Mouse (Mus musculus) testis, adult 2 months (tissue): Measurements from ENCODE around the gene Plekhn1. TPM values are rescaled to one million over a fixed set of nuclear protein-coding genes. Genes with fewer than 3 reads are reported as not detected.
A peak's percentile ranks its signal among the peaks of the same experiment; 100 is the strongest.

Experiments
- H3K27ac ChIP-seq: fragments of 200-500 bp; 2 replicates; pipeline ENCODE4 v1.5.1; 2012; ENCODE audit warnings: low read depth, low read length; ENCODE audit not compliant: control insufficient read depth, insufficient read depth
- H3K27me3 ChIP-seq: fragments of 200-500 bp; 2 replicates; pipeline ENCODE4 v1.6.1; 2012; ENCODE audit warnings: mild to moderate bottlenecking, low read length, moderate library complexity; ENCODE audit not compliant: control insufficient read depth, insufficient read depth
- H3K36me3 ChIP-seq: fragments of 200-500 bp; 2 replicates; pipeline ENCODE4 v1.6.1; 2012; ENCODE audit warnings: mild to moderate bottlenecking, low read length; ENCODE audit not compliant: control insufficient read depth, insufficient read depth
- H3K4me1 ChIP-seq: fragments of 200-500 bp; 2 replicates; pipeline ENCODE4 v1.6.1; 2012; ENCODE audit warnings: low read length; ENCODE audit not compliant: control insufficient read depth, insufficient read depth
- H3K4me3 ChIP-seq: fragments of 200-500 bp; 2 replicates; pipeline ENCODE4 v1.5.1; 2012; ENCODE audit warnings: low read depth, mild to moderate bottlenecking, low read length, moderate library complexity, mixed read lengths; ENCODE audit not compliant: control insufficient read depth
- CTCF ChIP-seq: fragments of 200-500 bp; IDR thresholded peaks from 2 replicates; pipeline ENCODE4 v1.5.1; 2012; ENCODE audit warnings: low read depth, mild to moderate bottlenecking, inconsistent platforms, low read length, moderate library complexity; ENCODE audit not compliant: control insufficient read depth, insufficient read depth, insufficient replicate concordance
- POLR2A ChIP-seq: fragments of 200-500 bp; IDR thresholded peaks from 2 replicates; pipeline ENCODE4 v1.6.1; 2012; ENCODE audit warnings: low read depth, mild to moderate bottlenecking, inconsistent platforms, low read length, moderate library complexity; ENCODE audit not compliant: control insufficient read depth
- polyA plus RNA-seq: library from polyadenylated mRNA; depleted of rRNA; stranded (reverse); fragments of >200 nt; gene quantifications from 2 replicates; pipeline ENCODE4 v1.2.3, GENCODE M21; 2012

Plekhn1 gene
- polyA plus RNA-seq, 1 experiment, result 40.2 TPM

DNA sequence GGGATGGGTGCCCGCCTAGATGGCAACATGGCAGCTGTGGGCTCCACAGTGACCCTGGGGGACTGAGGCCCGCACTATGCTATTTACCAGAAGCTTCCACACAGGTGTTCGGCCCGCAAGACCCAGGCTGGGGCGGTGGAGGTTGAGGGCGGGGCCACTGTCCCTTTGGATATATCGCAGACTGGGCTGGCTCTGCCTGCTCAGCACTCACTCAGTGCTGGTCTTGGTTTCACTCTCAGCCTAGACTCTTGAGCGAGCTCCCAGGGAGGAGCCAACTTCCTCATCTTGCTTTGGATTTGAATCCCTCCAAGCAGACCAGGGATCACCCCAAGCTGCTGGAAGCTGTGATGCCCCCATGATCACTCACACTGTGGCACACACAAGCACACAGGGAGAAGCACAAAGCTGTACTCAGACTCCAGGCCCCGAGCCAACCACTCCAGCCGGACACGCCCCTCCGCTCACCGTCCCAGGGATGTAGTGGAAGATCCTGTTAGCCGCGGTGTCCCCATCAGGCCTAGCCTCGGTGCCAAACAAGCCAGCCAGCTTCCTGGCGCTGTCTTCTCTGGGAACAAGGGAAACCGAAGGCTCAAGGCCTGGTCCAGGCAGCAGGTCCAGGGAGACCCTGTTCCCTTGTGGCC is 6.8 kb downstream of the Plekhn1 start:
- Histone ChIP-seq H3K36me3 (no peaks in the 10 kb centered on the region), H3K27me3 (no peaks in the 10 kb centered on the region), H3K4me1 (peaks cover 14% of the 10 kb centered on the region), H3K4me3 (peak overlapping the region; percentile 74), H3K27ac (peak overlapping the region; percentile 19)
- TF ChIP-seq POLR2A (no peak), CTCF (no peak)

GRCm38 (mm10) chr4:156224276-156224675 is 10.4 kb downstream of the Plekhn1 start:
- Histone ChIP-seq H3K36me3 (no peaks in the 10 kb centered on the region), H3K4me3 (no peak overlapping the region), H3K27ac (no peak overlapping the region), H3K4me1 (peaks cover 14% of the 10 kb centered on the region), H3K27me3 (no peaks in the 10 kb centered on the region)
- TF ChIP-seq POLR2A, result no peak
- no peak for TF ChIP-seq CTCF

DNA sequence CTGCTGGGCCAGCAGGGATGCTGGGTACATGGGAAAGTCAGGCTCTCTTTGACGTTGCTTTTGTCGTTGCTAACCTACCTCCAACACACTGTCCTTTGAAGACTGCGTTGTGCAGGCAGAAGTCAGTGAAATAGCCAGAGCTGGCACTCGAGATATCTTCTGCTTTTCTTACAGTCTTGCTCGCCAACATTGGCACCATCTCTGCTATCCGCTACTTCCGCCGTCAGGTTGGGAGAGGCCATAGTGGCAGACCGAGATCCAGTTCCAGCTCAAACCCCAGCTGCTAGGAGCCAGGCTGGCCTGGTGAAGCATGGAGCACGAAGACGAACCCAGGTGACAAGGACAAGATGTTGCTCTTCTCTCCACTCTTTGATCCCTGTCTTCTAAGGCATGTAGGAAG is 14.7 kb downstream of the Plekhn1 start:
- no peaks in the 10 kb centered on the region for H3K4me1 ChIP-seq
- no peak overlapping the region for H3K4me3 ChIP-seq
- H3K36me3 ChIP-seq, result no peaks in the 10 kb centered on the region
- no peaks in the 10 kb centered on the region for H3K27me3 ChIP-seq
- no peak for TF ChIP-seq CTCF
- no peak for TF ChIP-seq POLR2A
- no peak overlapping the region for H3K27ac ChIP-seq

DNA sequence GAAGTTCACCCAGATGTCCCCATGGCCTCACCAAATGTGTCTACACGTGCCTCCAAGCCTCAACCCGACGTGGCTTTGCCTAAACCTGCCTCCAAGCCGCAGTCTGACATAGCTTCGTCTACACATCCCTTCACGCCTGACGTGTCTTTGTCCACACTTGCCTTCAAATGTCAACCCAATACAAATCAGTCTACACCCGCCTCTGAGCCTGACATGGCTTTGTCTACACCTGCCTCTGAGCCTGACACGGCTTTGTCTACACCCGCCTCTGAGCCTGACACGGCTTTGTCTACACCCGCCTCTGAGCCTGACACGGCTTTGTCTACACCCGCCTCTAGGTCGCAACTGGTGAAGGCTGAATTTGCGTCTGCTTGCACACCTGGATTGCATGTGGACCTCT is 16.8 kb downstream of the Plekhn1 start:
- Histone ChIP-seq H3K4me1 (no peaks in the 10 kb centered on the region), H3K27ac (no peak overlapping the region), H3K36me3 (no peaks in the 10 kb centered on the region), H3K4me3 (no peak overlapping the region), H3K27me3 (no peaks in the 10 kb centered on the region)
- no peak for TF ChIP-seq CTCF
- TF ChIP-seq POLR2A, result no peak

GRCm38 (mm10) chr4:156217022-156217669 is 17.5 kb downstream of the Plekhn1 start:
- Histone ChIP-seq H3K27ac (no peak overlapping the region), H3K4me1 (no peaks in the 10 kb centered on the region), H3K36me3 (no peaks in the 10 kb centered on the region), H3K4me3 (no peak overlapping the region), H3K27me3 (no peaks in the 10 kb centered on the region)
- no peak for TF ChIP-seq CTCF
- TF ChIP-seq POLR2A, result no peak

GRCm38 (mm10) chr4:156216196-156216595 is 18.5 kb downstream of the Plekhn1 start:
- H3K4me1 ChIP-seq, result no peaks in the 10 kb centered on the region
- H3K36me3 ChIP-seq, result no peaks in the 10 kb centered on the region
- no peaks in the 10 kb centered on the region for H3K27me3 ChIP-seq
- no peak overlapping the region for H3K4me3 ChIP-seq
- no peak for TF ChIP-seq POLR2A
- no peak for TF ChIP-seq CTCF
- H3K27ac ChIP-seq, result no peak overlapping the region

GRCm38 (mm10) chr4:156215649-156216048 is 19.0 kb downstream of the Plekhn1 start, which contains the start of gene Perm1:
Gene Perm1, plus strand, starts transcription at chr4:156215868.
- TF ChIP-seq CTCF, result no peak
- H3K27ac ChIP-seq, result no peak within 1 kb of the TSS
- no peak within 1 kb of the TSS for H3K4me3 ChIP-seq
- no peaks in the 10 kb centered on the region for H3K36me3 ChIP-seq
- H3K4me1 ChIP-seq, result no peaks in the 10 kb centered on the region
- no peaks in the 10 kb centered on the region for H3K27me3 ChIP-seq

DNA sequence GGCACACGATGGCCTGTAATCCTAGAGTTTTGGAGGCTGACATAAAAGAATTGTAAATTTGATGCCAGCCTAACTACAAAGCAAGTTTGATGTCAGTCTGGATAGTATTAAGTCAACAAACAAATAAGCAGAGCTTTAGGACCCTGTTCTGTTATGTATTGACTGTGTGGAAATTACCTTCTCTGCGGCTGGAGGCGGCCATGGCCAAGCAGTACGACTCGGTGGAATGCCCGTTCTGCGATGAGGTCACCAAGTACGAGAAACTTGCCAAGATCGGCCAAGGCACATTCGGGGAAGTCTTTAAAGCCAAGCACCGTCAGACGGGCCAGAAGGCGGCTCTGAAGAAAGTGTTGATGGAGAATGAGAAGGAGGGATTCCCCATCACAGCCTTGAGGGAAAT is 21.5 kb downstream of the Plekhn1 start:
- TF ChIP-seq POLR2A (no peak), CTCF (no peak)
- Histone ChIP-seq H3K36me3 (no peaks in the 10 kb centered on the region), H3K4me3 (no peak overlapping the region), H3K27ac (no peak overlapping the region), H3K27me3 (no peaks in the 10 kb centered on the region), H3K4me1 (no peaks in the 10 kb centered on the region)
